Mouse (Mus musculus): ENCODE measurements around the gene Stk10. TPM values are rescaled to one million over a fixed set of nuclear protein-coding genes. Genes with fewer than 3 reads are reported as not detected.

Gene Stk10
- polyA plus RNA-seq, 1 experiment from 2014 or later: 3.6 TPM

- no peaks in the 10 kb centered on the region for H3K9me3 ChIP-seq
- no peak overlapping the region for H3K4me3 ChIP-seq (replicated peaks)
- H3K4me2 ChIP-seq (replicated peaks): no peak overlapping the region
- no peak overlapping the region for H3K9ac ChIP-seq
- H3K27ac ChIP-seq: no peak overlapping the region
- no peaks in the 10 kb centered on the region for H3K27me3 ChIP-seq (replicated peaks)
- WGBS: 89% methylated on average over 1 of the region's 1 CpGs
- no peaks in the 10 kb centered on the region for H3K36me3 ChIP-seq
- H3K4me1 ChIP-seq (replicated peaks): peaks cover 3% of the 10 kb centered on the region; the same call in 1 of the 2 replicates
- ATAC-seq: no peak
Measured at GRCm38 (mm10) chr11:32662082-32662656, 129.1 kb downstream of the Stk10 start.

- no peaks in the 10 kb centered on the region for H3K9me3 ChIP-seq
- 87% methylated on average over 3 of the region's 3 CpGs for WGBS
- no peak overlapping the region for H3K4me3 ChIP-seq (replicated peaks)
- ATAC-seq: no peak
- H3K4me2 ChIP-seq (replicated peaks): no peak overlapping the region
- no peaks in the 10 kb centered on the region for H3K27me3 ChIP-seq (replicated peaks)
- H3K4me1 ChIP-seq (replicated peaks): peaks cover 3% of the 10 kb centered on the region; the same call in 1 of the 2 replicates
- no peaks in the 10 kb centered on the region for H3K36me3 ChIP-seq
- H3K9ac ChIP-seq: no peak overlapping the region
- no peak overlapping the region for H3K27ac ChIP-seq
Measured at GRCm38 (mm10) chr11:32665639-32666038, 132.5 kb downstream of the Stk10 start.

- H3K4me3 ChIP-seq (replicated peaks): no peak overlapping the region
- peaks cover 3% of the 10 kb centered on the region; the same call in 1 of the 2 replicates for H3K4me1 ChIP-seq (replicated peaks)
- no peak overlapping the region for H3K9ac ChIP-seq
- H3K27ac ChIP-seq: no peak overlapping the region
- no peaks in the 10 kb centered on the region for H3K9me3 ChIP-seq
- no peak overlapping the region for H3K4me2 ChIP-seq (replicated peaks)
- ATAC-seq: no peak
- no peaks in the 10 kb centered on the region for H3K36me3 ChIP-seq
- H3K27me3 ChIP-seq (replicated peaks): no peaks in the 10 kb centered on the region
Measured at GRCm38 (mm10) chr11:32666983-32667382, 133.9 kb downstream of the Stk10 start.

- Histone ChIP-seq H3K4me2 (replicated peaks) (no peak overlapping the region), H3K9me3 (no peaks in the 10 kb centered on the region), H3K4me3 (replicated peaks) (no peak overlapping the region), H3K36me3 (no peaks in the 10 kb centered on the region), H3K4me1 (replicated peaks) (no peaks in the 10 kb centered on the region), H3K9ac (no peak overlapping the region), H3K27ac (no peak overlapping the region), H3K27me3 (replicated peaks) (no peaks in the 10 kb centered on the region)
- 82% methylated on average over 4 of the region's 4 CpGs for WGBS
- no peak for ATAC-seq
Measured at GRCm38 (mm10) chr11:32671480-32671879, 138.4 kb downstream of the Stk10 start.

Other genes starting within 250 kb of the Stk10 start
- 4,064 and 4,369 TPM in 2 replicates for gene Hba-a1, start 249.8 kb upstream of the Stk10 start, polyA plus RNA-seq (2015; fragmentation: Nextera tagmentation; extraction: Ambion mirVana)
- gene Hbq1b, start 246.3 kb upstream of the Stk10 start, polyA plus RNA-seq (2015; fragmentation: Nextera tagmentation; extraction: Ambion mirVana): 3.0 and 3.3 TPM in 2 replicates
- gene Hba-a2, start 236.8 kb upstream of the Stk10 start, polyA plus RNA-seq (2015; fragmentation: Nextera tagmentation; extraction: Ambion mirVana): 10,966 and 11,197 TPM in 2 replicates
- gene Hbq1a, start 233.2 kb upstream of the Stk10 start, polyA plus RNA-seq (2015; fragmentation: Nextera tagmentation; extraction: Ambion mirVana): 0.40 and 0.68 TPM in 2 replicates
- gene Sh3pxd2b, start 185.5 kb upstream of the Stk10 start, polyA plus RNA-seq (2015; fragmentation: Nextera tagmentation; extraction: Ambion mirVana): 12.9 and 13.5 TPM in 2 replicates
- 29.4 and 34.0 TPM in 2 replicates for gene Ubtd2, start 77.9 kb upstream of the Stk10 start, polyA plus RNA-seq (2015; fragmentation: Nextera tagmentation; extraction: Ambion mirVana)
- 0.35 and 0.64 TPM in 2 replicates for gene Efcab9, start 1.2 kb upstream of the Stk10 start, polyA plus RNA-seq (2015; fragmentation: Nextera tagmentation; extraction: Ambion mirVana)
- 59.8 and 65.7 TPM in 2 replicates for gene Fbxw11, start 109.4 kb downstream of the Stk10 start, polyA plus RNA-seq (2015; fragmentation: Nextera tagmentation; extraction: Ambion mirVana)